Mouse (Mus musculus): Measurements from ENCODE around the gene Ovca2.

DNA sequence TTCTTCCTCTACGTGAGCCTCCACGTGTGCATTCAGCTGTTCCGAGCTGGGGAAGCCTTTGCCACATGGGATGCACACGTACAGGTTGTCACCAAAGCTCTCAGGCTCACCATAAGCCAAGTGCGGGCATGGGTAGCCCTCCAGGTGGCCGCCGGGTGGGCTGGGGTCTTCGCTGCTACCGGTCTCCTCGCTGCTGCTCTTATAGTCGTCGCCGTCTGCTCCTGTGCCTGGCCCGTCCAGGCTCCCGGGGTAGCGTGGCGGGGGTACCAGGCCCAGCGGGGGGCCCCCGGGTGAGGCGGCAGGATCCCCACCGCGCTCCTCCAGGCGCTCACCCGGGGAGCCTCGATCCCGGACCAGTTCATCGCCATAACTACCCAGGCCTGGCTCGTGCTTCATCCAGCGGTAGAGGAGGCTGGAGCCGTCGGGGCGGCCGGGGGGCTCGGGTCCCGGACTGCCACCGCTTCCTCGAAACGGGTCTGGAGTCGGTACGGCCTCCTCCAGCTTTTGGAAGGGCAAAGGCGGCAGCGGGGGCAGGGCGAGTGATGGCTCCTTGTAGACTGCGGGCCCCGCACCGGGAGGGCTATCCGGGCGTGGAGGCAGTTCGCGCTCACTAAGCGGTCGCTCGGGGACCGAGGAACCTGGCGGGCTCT is 12.3 kb downstream of the Ovca2 start:
- TF ChIP-seq CTCF (IDR thresholded peaks at IDR 0.05; ENCODE audit: insufficient read depth, low read depth, low read length) (no peak), POLR2A (IDR thresholded peaks at IDR 0.05; ENCODE audit: insufficient read depth, low read depth, low read length) (no peak)

All from olfactory bulb, adult 2 months (tissue).